Comparison of ENCODE assay signal across 19 mouse cellular contexts in genomic region chr17:36273796-36274195, GRCm38 (mm10). TPM values are rescaled to one million over a fixed set of nuclear protein-coding genes. Genes with fewer than 3 reads are reported as not detected.
A peak's percentile ranks its signal among the peaks of the same experiment; 100 is the strongest.
DNase-seq lines count a peak whose midpoint lies in the region; ATAC-seq and TF ChIP-seq lines count a peak whose summit lies in the region.
"Had no signal": no experiment of that assay in that cellular context is flagged by ENCODE, and none has a peak within 500 bp of the region (broad histone marks: within the 10 kb centered on the region; RNA-seq: fewer than 3 reads in every experiment).

No protein-coding gene starts in this region.

- no peaks in the 10 kb centered on the region for H3K9me3 ChIP-seq in liver, embryonic 11.5 days (ENCODE audit: control insufficient read depth, low read length)
- H3K9me3 ChIP-seq in liver, postnatal 0 days (ENCODE audit: low read length) = no peaks in the 10 kb centered on the region
- no peaks in the 10 kb centered on the region for H3K9me3 ChIP-seq in neural tube, embryonic 13.5 days
- H3K9me3 ChIP-seq: stomach, embryonic 15.5 days had no signal

- no peak for ATAC-seq in liver, embryonic 11.5 days (replicated peaks; ENCODE audit: low FRiP score)
- ATAC-seq in liver, postnatal 0 days = no peak
- no peak for ATAC-seq in neural tube, embryonic 13.5 days (ENCODE audit: low read depth)
- ATAC-seq: forebrain, postnatal 0 days; hindbrain, embryonic 16.5 days had no signal

- peaks cover 23% of the 10 kb centered on the region for H3K4me1 ChIP-seq in liver, embryonic 11.5 days (replicated peaks; ENCODE audit: control insufficient read depth, insufficient read depth, low read length)
- peaks cover 18% of the 10 kb centered on the region for H3K4me1 ChIP-seq in liver, postnatal 0 days (ENCODE audit: insufficient read depth)
- H3K4me1 ChIP-seq in bone marrow, adult 2 months (ENCODE audit: control insufficient read depth, insufficient read depth, low read length) = peaks cover 14% of the 10 kb centered on the region
- H3K4me1 ChIP-seq in neural tube, embryonic 13.5 days (replicated peaks) = peaks cover 44% of the 10 kb centered on the region

- intact Hi-C loops in left cerebral cortex, adult 2 months (cut with DNase I) = loop anchor here (10.0 kb wide), 1 partner anchor 771 kb away; the partner anchor contains the start of gene Gabbr1

- peak overlapping the region; percentile 29 for H3K4me2 ChIP-seq in liver, embryonic 11.5 days
- H3K4me2 ChIP-seq in liver, postnatal 0 days (ENCODE audit: low read depth, low read length) = no peak overlapping the region
- peak overlapping the region; percentile 90; the same call in 1 of the 2 replicates for H3K4me2 ChIP-seq in neural tube, embryonic 13.5 days
- H3K4me2 ChIP-seq: heart, embryonic 11.5 days had no signal

- DNase-seq in liver, embryonic 11.5 days (ENCODE audit: low spot score) = no peak
- DNase-seq in liver, postnatal 0 days = no peak
- DNase-seq in CD4-positive helper T cell, adult 2 months (ENCODE audit: low read depth, low spot score) = peak; percentile 44
- DNase-seq in adrenal gland, adult 8-10 months = no peak
- no peak for DNase-seq in left cerebral cortex, adult 2 months (ENCODE audit: extremely low spot score in 1 of 2, low spot score in 2 of 2)
- DNase-seq: cerebellum, adult 2 months; forebrain, postnatal 0 days; lung, adult 18-20 months had no signal

- H3K4me3 ChIP-seq in liver, embryonic 11.5 days (ENCODE audit: low read depth, low read length) = no peak overlapping the region
- no peak overlapping the region for H3K4me3 ChIP-seq in liver, postnatal 0 days (ENCODE audit: low read depth, low read length)
- no peak overlapping the region for H3K4me3 ChIP-seq in bone marrow, adult 2 months (replicated peaks; ENCODE audit: control insufficient read depth, low read depth, low read length)
- H3K4me3 ChIP-seq in neural tube, embryonic 13.5 days = no peak overlapping the region
- no peak overlapping the region for H3K4me3 ChIP-seq in left cerebral cortex, adult 2 months
- H3K4me3 ChIP-seq: erythroblast, embryonic 14.5 days; stomach, embryonic 15.5 days had no signal

- TF ChIP-seq EP300 in liver, postnatal 0 days (IDR thresholded peaks at IDR 0.05; ENCODE audit: low read depth) = no peak

- TF ChIP-seq CTCF in liver, postnatal 0 days (IDR thresholded peaks at IDR 0.05; ENCODE audit: low read depth) = no peak
- TF ChIP-seq CTCF in bone marrow, adult 2 months (IDR thresholded peaks at IDR 0.05; ENCODE audit: control insufficient read depth, insufficient read depth, low read length) = no peak
- no peak for TF ChIP-seq CTCF in left cerebral cortex, adult 2 months (IDR thresholded peaks at IDR 0.05)

- H3K27me3 ChIP-seq in liver, embryonic 11.5 days (replicated peaks; ENCODE audit: control insufficient read depth, insufficient read depth, low read length) = no peaks in the 10 kb centered on the region
- H3K27me3 ChIP-seq in liver, postnatal 0 days (ENCODE audit: insufficient read depth, low read length) = no peaks in the 10 kb centered on the region
- no peaks in the 10 kb centered on the region for H3K27me3 ChIP-seq in neural tube, embryonic 13.5 days
- H3K27me3 ChIP-seq: stomach, embryonic 15.5 days had no signal

- no peak for TF ChIP-seq POLR2A in bone marrow, adult 2 months (IDR thresholded peaks at IDR 0.05; ENCODE audit: borderline replicate concordance, control insufficient read depth, low read depth, low read length)

- H3K36me3 ChIP-seq in liver, embryonic 11.5 days (ENCODE audit: control insufficient read depth, insufficient read depth, low read length) = peaks cover 11% of the 10 kb centered on the region
- H3K36me3 ChIP-seq in liver, postnatal 0 days (replicated peaks; ENCODE audit: insufficient read depth, low read length) = peaks cover 7% of the 10 kb centered on the region; the same call in 1 of the 2 replicates
- peaks cover 45% of the 10 kb centered on the region for H3K36me3 ChIP-seq in neural tube, embryonic 13.5 days

- 89% methylated on average over 4 of the region's 4 CpGs for WGBS in liver, embryonic 11.5 days
- WGBS in liver, postnatal 0 days (ENCODE audit: insufficient replicate concordance) = 67% methylated on average over 4 of the region's 4 CpGs
- WGBS in bone marrow, adult 2 months = 35% methylated on average over 4 of the region's 4 CpGs
- WGBS in neural tube, embryonic 13.5 days = 94% methylated on average over 4 of the region's 4 CpGs

- no peak overlapping the region for H3K9ac ChIP-seq in liver, embryonic 11.5 days (ENCODE audit: low read depth, low read length)
- no peak overlapping the region for H3K9ac ChIP-seq in liver, postnatal 0 days (replicated peaks)
- H3K9ac ChIP-seq in neural tube, embryonic 13.5 days = 0 out of 2 replicates have a peak overlapping the region, but pooled peaks have one; percentile 90
- H3K9ac ChIP-seq: forebrain, postnatal 0 days; stomach, embryonic 15.5 days had no signal

- no peak overlapping the region for H3K27ac ChIP-seq in liver, embryonic 11.5 days (ENCODE audit: low read depth, low read length)
- H3K27ac ChIP-seq in liver, postnatal 0 days (ENCODE audit: low read depth) = no peak overlapping the region
- peak overlapping the region; percentile 56 for H3K27ac ChIP-seq in bone marrow, adult 2 months (ENCODE audit: control insufficient read depth, insufficient read depth, low read depth, low read length, poor library complexity)
- no peak overlapping the region for H3K27ac ChIP-seq in neural tube, embryonic 13.5 days (replicated peaks)
- H3K27ac ChIP-seq in left cerebral cortex, adult 2 months = no peak overlapping the region
- H3K27ac ChIP-seq: kidney, postnatal 0 days; stomach, embryonic 15.5 days had no signal

RNA-seq across cellular contexts. Expression of gene Trim39, which starts 1.7 kb away (rescaled TPM):
- 13.1 and 14.9 TPM in 2 replicates for polyA plus RNA-seq in liver, embryonic 11.5 days (2014; fragmentation: Nextera tagmentation; extraction: Ambion mirVana)
- polyA plus RNA-seq in liver, postnatal 0 days (2015; fragmentation: Nextera tagmentation; extraction: Ambion mirVana) = 2.7 and 3.6 TPM in 2 replicates
- 23.5 and 42.2 TPM in 2 replicates for polyA plus RNA-seq in bone marrow, adult 2 months (2011; ENCODE audit: insufficient read depth, insufficient read length, low replicate concordance, missing spikeins)
- polyA plus RNA-seq in neural tube, embryonic 13.5 days (2015; fragmentation: Nextera tagmentation; extraction: Ambion mirVana) = 26.4 and 27.2 TPM in 2 replicates
- total RNA-seq in adrenal gland, adult 8-10 months (2022) = 10 to 100 TPM; 17.9 to 32.7 (median 23.6) TPM
- 10 to 100 TPM; 25.1 to 27.2 TPM for total RNA-seq in left cerebral cortex, adult 2 months (2021)

RNA-seq across cellular contexts. Expression of gene H2-M10.2, which starts 12.5 kb away (rescaled TPM):
- polyA plus RNA-seq in liver, embryonic 11.5 days (2014; fragmentation: Nextera tagmentation; extraction: Ambion mirVana) = 0.25 TPM in 1 of 2 replicates, not detected in the other
- not detected in 2 replicates for polyA plus RNA-seq in liver, postnatal 0 days (2015; fragmentation: Nextera tagmentation; extraction: Ambion mirVana)
- not detected in 2 replicates for polyA plus RNA-seq in bone marrow, adult 2 months (2011; ENCODE audit: insufficient read depth, insufficient read length, low replicate concordance, missing spikeins)
- polyA plus RNA-seq in neural tube, embryonic 13.5 days (2015; fragmentation: Nextera tagmentation; extraction: Ambion mirVana) = not detected in 2 replicates
- not detected for total RNA-seq in adrenal gland, adult 8-10 months (2022)
- not detected for total RNA-seq in left cerebral cortex, adult 2 months (2021)
- total RNA-seq: forebrain, postnatal 0 days; gastrocnemius, adult 8-10 months; left cerebral cortex, postnatal 25 days; megakaryocyte, adult 5-6 weeks had no signal
- polyA plus RNA-seq: cerebellum, adult 2 months; erythroblast, embryonic 14.5 days; forebrain, postnatal 0 days; heart, embryonic 11.5 days; kidney, postnatal 0 days; small intestine, adult 2 months; stomach, embryonic 15.5 days had no signal

RNA-seq across cellular contexts. Expression of gene Rpp21, which starts 15.9 kb away (rescaled TPM):
- polyA plus RNA-seq in liver, embryonic 11.5 days (2014; fragmentation: Nextera tagmentation; extraction: Ambion mirVana) = 101 and 112 TPM in 2 replicates
- 53.2 and 55.1 TPM in 2 replicates for polyA plus RNA-seq in liver, postnatal 0 days (2015; fragmentation: Nextera tagmentation; extraction: Ambion mirVana)
- 53.7 and 117 TPM in 2 replicates for polyA plus RNA-seq in bone marrow, adult 2 months (2011; ENCODE audit: insufficient read depth, insufficient read length, low replicate concordance, missing spikeins)
- polyA plus RNA-seq in neural tube, embryonic 13.5 days (2015; fragmentation: Nextera tagmentation; extraction: Ambion mirVana) = 93.9 and 122 TPM in 2 replicates
- 10 to 100 TPM; 38.8 to 46.8 (median 43.4) TPM for total RNA-seq in adrenal gland, adult 8-10 months (2022)
- total RNA-seq in left cerebral cortex, adult 2 months (2021) = 10 to 100 TPM; 44.5 to 45.1 TPM

RNA-seq across cellular contexts. Expression of gene H2-M10.1, which starts 52.2 kb away (rescaled TPM):
- polyA plus RNA-seq in liver, embryonic 11.5 days (2014; fragmentation: Nextera tagmentation; extraction: Ambion mirVana) = not detected in 2 replicates
- not detected in 2 replicates for polyA plus RNA-seq in liver, postnatal 0 days (2015; fragmentation: Nextera tagmentation; extraction: Ambion mirVana)
- not detected in 2 replicates for polyA plus RNA-seq in bone marrow, adult 2 months (2011; ENCODE audit: insufficient read depth, insufficient read length, low replicate concordance, missing spikeins)
- polyA plus RNA-seq in neural tube, embryonic 13.5 days (2015; fragmentation: Nextera tagmentation; extraction: Ambion mirVana) = not detected in 2 replicates
- not detected for total RNA-seq in adrenal gland, adult 8-10 months (2022)
- total RNA-seq in left cerebral cortex, adult 2 months (2021) = not detected
- total RNA-seq: forebrain, postnatal 0 days; gastrocnemius, adult 8-10 months; left cerebral cortex, postnatal 25 days; megakaryocyte, adult 5-6 weeks had no signal
- polyA plus RNA-seq: cerebellum, adult 2 months; erythroblast, embryonic 14.5 days; forebrain, postnatal 0 days; heart, embryonic 11.5 days; hindbrain, embryonic 16.5 days; kidney, postnatal 0 days; small intestine, adult 2 months; stomach, embryonic 15.5 days had no signal
